Mouse (Mus musculus): ENCODE results near the gene Slc22a15.

- TF ChIP-seq POLR2A (IDR thresholded peaks at IDR 0.05; ENCODE audit: control insufficient read depth, extremely low read depth, insufficient read depth, low read length, poor library complexity): no peak
- TF ChIP-seq CTCF (IDR thresholded peaks at IDR 0.05; ENCODE audit: borderline replicate concordance, control insufficient read depth, extremely low read depth, insufficient read depth, low read length, poor library complexity): no peak
These were observed 40.4 kb downstream of the Slc22a15 start for GRCm38 (mm10) chr3:101883902-101884301.
